Mouse (Mus musculus): ENCODE measurements around the gene Efna4. TPM values are rescaled to one million over a fixed set of nuclear protein-coding genes. Genes with fewer than 3 reads are reported as not detected.
A peak's percentile ranks its signal among the peaks of the same experiment; 100 is the strongest.

Gene Efna4
- polyA plus RNA-seq, 1 experiment: 0.64 TPM

DNA sequence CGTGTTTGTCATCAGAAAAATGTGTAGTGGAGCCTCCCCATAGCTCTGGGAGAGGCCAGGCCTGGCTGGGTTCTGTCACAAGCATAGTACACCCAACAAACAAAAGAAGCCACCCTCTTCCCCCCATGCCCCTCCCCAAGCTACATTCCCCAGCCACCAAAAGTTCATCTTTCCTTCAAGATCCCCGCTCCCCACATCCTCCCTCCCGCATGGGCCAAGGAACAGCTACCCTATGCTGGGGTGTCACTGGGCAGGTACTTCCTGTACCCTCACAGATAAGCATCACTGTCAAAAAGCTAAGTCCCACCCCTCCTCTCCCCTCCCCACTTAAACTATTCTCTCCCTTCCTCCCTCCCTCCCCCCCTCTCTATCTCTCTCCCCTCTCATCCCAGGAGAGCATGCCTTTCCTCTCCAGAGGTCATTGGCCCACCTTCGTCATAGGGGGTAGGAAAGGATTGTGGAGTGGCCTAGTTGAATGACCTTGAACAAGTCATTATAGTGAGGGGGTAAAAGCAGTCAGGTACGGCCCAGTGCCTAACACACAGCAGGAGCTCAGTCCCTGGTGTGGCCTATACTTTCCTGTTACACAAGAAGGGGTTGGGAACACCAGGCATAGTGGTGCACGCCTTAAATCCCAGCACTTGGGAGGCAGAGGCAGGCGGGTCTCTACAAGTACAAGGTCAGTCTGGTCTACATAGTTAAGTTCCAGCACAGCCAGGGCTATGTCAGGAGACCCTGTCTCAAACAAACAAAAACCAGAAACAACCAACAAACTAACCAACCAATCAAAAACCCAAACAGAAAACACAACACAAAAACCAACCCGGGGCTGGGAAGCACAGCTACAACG is 44.4 kb upstream of the Efna4 start:
- TF ChIP-seq POLR2A (IDR thresholded peaks at IDR 0.05; ENCODE audit: borderline replicate concordance, insufficient read depth, low read length) (no peak), CTCF (IDR thresholded peaks at IDR 0.05; ENCODE audit: borderline replicate concordance, insufficient read depth, low read depth, low read length) (no peak)
- WGBS: 92% methylated on average over 9 of the region's 9 CpGs
- Histone ChIP-seq H3K4me1 (ENCODE audit: control insufficient read depth, insufficient read depth, low read length) (peaks cover 17% of the 10 kb centered on the region), H3K27ac (ENCODE audit: insufficient read depth, low read length) (no peak overlapping the region), H3K27me3 (ENCODE audit: control insufficient read depth, insufficient read depth, low read length) (no peaks in the 10 kb centered on the region), H3K4me3 (replicated peaks; ENCODE audit: insufficient read depth, low read depth, low read length) (no peak overlapping the region)
- DNase-seq: peak in 1 of 2 experiments; percentile 4

DNA sequence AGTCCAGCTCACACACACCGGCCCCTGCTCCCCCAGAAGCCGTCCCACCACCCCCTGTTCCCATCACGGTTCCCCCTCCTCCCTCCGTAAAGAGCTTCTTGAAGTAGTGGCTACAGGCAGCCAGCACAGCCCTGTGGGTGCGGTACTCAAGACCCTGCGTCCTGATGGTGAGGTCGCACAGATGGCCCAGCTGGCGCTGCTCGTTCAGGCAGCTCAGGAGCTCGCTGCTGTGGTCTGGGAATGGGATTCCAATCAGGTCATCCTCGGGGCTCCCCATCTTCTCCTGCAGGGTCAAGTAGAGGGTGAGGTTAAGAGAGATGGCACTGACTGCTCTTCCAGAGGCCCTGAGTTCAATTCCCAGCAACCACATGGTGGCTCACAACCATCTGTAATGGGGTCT is 43.4 kb upstream of the Efna4 start:
- no peak for DNase-seq
- H3K27ac ChIP-seq (ENCODE audit: insufficient read depth, low read length): no peak overlapping the region
- H3K4me1 ChIP-seq (ENCODE audit: control insufficient read depth, insufficient read depth, low read length): peaks cover 14% of the 10 kb centered on the region
- H3K27me3 ChIP-seq (ENCODE audit: control insufficient read depth, insufficient read depth, low read length): no peaks in the 10 kb centered on the region
- no peak overlapping the region for H3K4me3 ChIP-seq (replicated peaks; ENCODE audit: insufficient read depth, low read depth, low read length)
- WGBS: 67% methylated on average over 11 of the region's 11 CpGs
- TF ChIP-seq POLR2A (IDR thresholded peaks at IDR 0.05; ENCODE audit: borderline replicate concordance, insufficient read depth, low read length) (no peak), CTCF (IDR thresholded peaks at IDR 0.05; ENCODE audit: borderline replicate concordance, insufficient read depth, low read depth, low read length) (no peak)

DNA sequence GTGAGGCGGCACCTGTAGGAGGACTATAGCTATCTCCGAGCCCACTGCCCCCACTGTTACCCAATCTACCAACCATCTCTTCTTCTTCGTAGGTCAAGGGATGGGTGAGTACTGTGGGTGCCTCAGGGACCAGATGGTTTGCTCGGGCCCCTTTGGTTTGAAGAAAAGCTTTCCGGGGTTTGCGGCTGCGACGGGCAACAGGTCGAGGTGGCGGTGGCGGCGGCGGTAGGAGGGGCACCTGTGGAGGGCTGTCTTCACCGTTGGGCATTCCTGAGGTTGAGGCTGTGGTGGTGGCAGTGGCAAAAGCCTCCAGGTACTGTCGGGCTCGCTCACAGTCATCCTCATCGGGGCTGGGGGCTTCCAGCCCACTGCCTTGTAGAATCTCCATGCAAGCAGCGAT is 42.9 kb upstream of the Efna4 start:
- 92% methylated on average over 18 of the region's 18 CpGs for WGBS
- TF ChIP-seq CTCF (IDR thresholded peaks at IDR 0.05; ENCODE audit: borderline replicate concordance, insufficient read depth, low read depth, low read length): no peak
- Histone ChIP-seq H3K4me1 (ENCODE audit: control insufficient read depth, insufficient read depth, low read length) (peaks cover 14% of the 10 kb centered on the region), H3K27me3 (ENCODE audit: control insufficient read depth, insufficient read depth, low read length) (no peaks in the 10 kb centered on the region), H3K27ac (ENCODE audit: insufficient read depth, low read length) (no peak overlapping the region), H3K4me3 (replicated peaks; ENCODE audit: insufficient read depth, low read depth, low read length) (no peak overlapping the region)
- no peak for DNase-seq

DNA sequence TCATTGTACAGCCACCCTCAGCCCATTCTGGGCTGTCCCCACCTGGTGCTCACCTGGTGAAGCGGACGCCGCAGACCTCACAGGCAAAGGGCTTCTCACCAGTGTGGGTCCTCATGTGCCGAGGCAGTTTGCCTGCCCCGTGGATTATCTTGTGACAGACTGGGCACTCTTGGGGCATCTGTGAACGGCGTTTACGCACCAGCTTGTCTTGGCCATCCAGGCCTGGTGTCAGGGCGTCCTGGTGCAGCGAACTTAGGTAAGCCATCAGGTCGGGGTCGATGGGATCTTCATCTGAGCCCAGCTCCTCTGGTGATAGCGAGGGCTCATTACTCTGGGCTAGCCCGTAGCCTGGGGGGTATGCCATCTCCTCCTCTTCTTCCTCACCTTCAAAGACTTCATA is 42.5 kb upstream of the Efna4 start:
- WGBS: 88% methylated on average over 14 of the region's 14 CpGs
- TF ChIP-seq CTCF (IDR thresholded peaks at IDR 0.05; ENCODE audit: borderline replicate concordance, insufficient read depth, low read depth, low read length) (no peak), POLR2A (IDR thresholded peaks at IDR 0.05; ENCODE audit: borderline replicate concordance, insufficient read depth, low read length) (no peak)

DNA sequence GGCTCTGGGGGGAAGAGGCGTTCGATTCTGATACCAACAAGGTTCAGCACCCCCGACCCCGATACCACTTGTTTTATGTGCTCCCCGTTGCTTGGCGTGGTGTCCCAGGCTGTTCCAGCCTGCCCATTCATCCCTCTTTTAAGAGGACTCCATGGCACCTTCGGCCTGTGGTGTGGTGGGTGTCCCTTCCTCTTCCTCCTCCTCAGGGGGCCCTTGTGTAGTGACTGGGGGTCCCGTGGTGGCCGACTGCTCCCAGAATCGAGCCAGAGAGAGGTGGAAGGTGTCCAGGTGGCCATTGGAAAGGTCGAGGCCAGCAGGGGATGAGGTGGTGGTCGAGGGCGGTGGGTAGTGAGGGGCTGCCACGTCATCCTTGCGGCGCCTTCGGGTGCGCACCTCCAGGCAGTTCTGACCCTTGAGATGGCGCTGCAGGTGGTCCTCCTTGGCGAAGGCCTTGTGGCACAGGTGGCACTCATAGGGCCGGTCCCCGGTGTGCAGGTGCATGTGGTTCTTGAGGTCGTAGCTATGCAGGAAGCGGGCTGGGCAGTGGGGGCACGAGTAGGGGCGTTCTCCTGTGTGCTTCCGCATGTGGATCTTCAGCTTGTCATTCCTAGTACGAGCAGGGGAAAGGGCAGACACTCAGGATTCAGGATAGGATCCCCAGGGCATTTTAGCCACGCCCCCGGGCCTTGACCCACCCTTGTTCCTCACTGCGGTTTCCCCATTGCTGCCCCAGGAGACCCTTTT is 41.7 kb upstream of the Efna4 start:
- Histone ChIP-seq H3K27me3 (ENCODE audit: control insufficient read depth, insufficient read depth, low read length) (no peaks in the 10 kb centered on the region), H3K4me3 (replicated peaks; ENCODE audit: insufficient read depth, low read depth, low read length) (no peak overlapping the region), H3K4me1 (ENCODE audit: control insufficient read depth, insufficient read depth, low read length) (peaks cover 13% of the 10 kb centered on the region), H3K27ac (ENCODE audit: insufficient read depth, low read length) (no peak overlapping the region)
- peak in 1 of 2 experiments; percentile 23 for DNase-seq
- 81% methylated on average over 31 of the region's 31 CpGs for WGBS
- TF ChIP-seq POLR2A (IDR thresholded peaks at IDR 0.05; ENCODE audit: borderline replicate concordance, insufficient read depth, low read length) (no peak), CTCF (IDR thresholded peaks at IDR 0.05; ENCODE audit: borderline replicate concordance, insufficient read depth, low read depth, low read length) (no peak)

More for the DNA sequence above, 42.5 kb upstream of the Efna4 start:
- DNase-seq: no peak
- H3K27me3 ChIP-seq (ENCODE audit: control insufficient read depth, insufficient read depth, low read length): no peaks in the 10 kb centered on the region
- no peak overlapping the region for H3K27ac ChIP-seq (ENCODE audit: insufficient read depth, low read length)
- peaks cover 14% of the 10 kb centered on the region for H3K4me1 ChIP-seq (ENCODE audit: control insufficient read depth, insufficient read depth, low read length)
- no peak overlapping the region for H3K4me3 ChIP-seq (replicated peaks; ENCODE audit: insufficient read depth, low read depth, low read length)

DNA sequence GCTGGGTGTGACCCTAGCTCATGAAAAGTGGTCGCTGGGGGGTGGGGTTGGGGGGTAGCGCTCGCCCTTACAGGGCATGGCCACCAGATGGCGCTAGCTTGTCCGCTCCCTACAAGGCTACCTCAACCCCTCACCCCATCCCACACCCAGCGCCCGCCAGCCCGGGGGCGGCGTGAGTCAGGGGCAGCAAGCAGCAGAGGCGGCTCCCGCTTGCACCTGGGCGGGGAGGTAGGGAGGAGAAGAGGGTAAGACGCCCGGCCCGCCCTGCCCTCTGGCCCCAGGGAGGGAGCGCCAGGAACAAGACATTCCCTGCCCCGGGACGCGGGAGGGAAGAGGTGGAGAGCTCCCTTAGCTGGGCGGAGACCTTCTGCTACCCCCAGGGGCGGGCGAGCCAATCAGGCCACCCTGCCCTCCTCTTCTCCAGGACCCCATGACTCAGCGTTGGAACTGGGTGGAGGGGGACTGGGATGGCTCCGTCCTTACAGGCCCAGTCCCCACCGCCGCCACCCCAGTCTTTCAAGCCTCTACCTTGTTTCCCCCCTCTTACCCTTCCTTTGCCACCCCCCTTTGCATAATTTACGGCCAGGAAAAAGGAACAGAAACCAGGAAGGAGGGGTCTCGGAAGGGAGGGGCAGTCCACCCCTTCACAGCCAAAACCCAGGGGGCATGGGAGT is 40.7 kb upstream of the Efna4 start:
- Histone ChIP-seq H3K27me3 (ENCODE audit: control insufficient read depth, insufficient read depth, low read length) (no peaks in the 10 kb centered on the region), H3K4me1 (ENCODE audit: control insufficient read depth, insufficient read depth, low read length) (0 out of 2 replicates have a peak, but pooled peaks cover 2% of the 10 kb centered on the region), H3K27ac (ENCODE audit: insufficient read depth, low read length) (no peak overlapping the region), H3K4me3 (replicated peaks; ENCODE audit: insufficient read depth, low read depth, low read length) (peak overlapping the region; percentile 53)
- TF ChIP-seq CTCF (IDR thresholded peaks at IDR 0.05; ENCODE audit: borderline replicate concordance, insufficient read depth, low read depth, low read length) (peak; percentile 88), POLR2A (IDR thresholded peaks at IDR 0.05; ENCODE audit: borderline replicate concordance, insufficient read depth, low read length) (no peak)
- peak; percentile 54 to 75 for DNase-seq
- 9% methylated on average over 27 of the region's 29 CpGs for WGBS

DNA sequence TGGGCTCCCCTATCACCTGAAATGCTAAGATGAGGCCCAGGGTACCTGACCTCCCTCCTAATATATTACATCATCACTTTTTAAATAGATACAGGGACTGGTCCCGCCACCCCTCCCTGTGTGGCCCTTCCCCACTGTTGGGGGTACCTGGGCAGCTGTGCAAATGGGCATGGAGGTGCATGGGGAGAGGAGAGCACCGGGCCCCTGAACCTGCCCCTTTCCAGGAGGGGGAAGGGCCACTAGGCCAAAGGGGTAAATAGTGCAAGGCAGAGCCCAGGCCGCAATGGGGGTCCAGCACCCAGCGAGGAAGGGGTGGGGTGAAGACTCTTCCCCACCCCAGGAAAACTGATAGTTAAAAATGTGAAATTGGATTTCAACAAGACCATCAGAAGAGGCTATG is 40.0 kb upstream of the Efna4 start:
- TF ChIP-seq POLR2A (IDR thresholded peaks at IDR 0.05; ENCODE audit: borderline replicate concordance, insufficient read depth, low read length): no peak
- no peak for TF ChIP-seq CTCF (IDR thresholded peaks at IDR 0.05; ENCODE audit: borderline replicate concordance, insufficient read depth, low read depth, low read length)
- Histone ChIP-seq H3K27me3 (ENCODE audit: control insufficient read depth, insufficient read depth, low read length) (no peaks in the 10 kb centered on the region), H3K27ac (ENCODE audit: insufficient read depth, low read length) (no peak overlapping the region), H3K4me1 (ENCODE audit: control insufficient read depth, insufficient read depth, low read length) (0 out of 2 replicates have a peak, but pooled peaks cover 2% of the 10 kb centered on the region), H3K4me3 (replicated peaks; ENCODE audit: insufficient read depth, low read depth, low read length) (no peak overlapping the region)
- DNase-seq: peak in 1 of 2 experiments; percentile 19
- 75% methylated on average over 4 of the region's 4 CpGs for WGBS
